Mouse (Mus musculus): ENCODE data around the gene Ptprm. TPM values are rescaled to one million over a fixed set of nuclear protein-coding genes. Genes with fewer than 3 reads are reported as not detected.

Gene Ptprm
- polyA plus RNA-seq (2014; fragmentation: Nextera tagmentation; extraction: Ambion mirVana), result 10.4 and 12.1 TPM in 2 replicates

- peak within 1 kb of the TSS; percentile 21; the same call in 1 of the 2 replicates for H3K27ac ChIP-seq (replicated peaks; ENCODE audit: low read depth, low read length)
- H3K4me3 ChIP-seq (ENCODE audit: low read depth, low read length), result peak within 1 kb of the TSS; percentile 67
- peak within 1 kb of the TSS; percentile 92 for H3K4me2 ChIP-seq (ENCODE audit: low read depth, severe bottlenecking)
- WGBS, result 0% methylated on average over 71 of the region's 73 CpGs
- DNase-seq (ENCODE audit: low spot score) (peak; percentile 84), ATAC-seq (ENCODE audit: insufficient number of reproducible peaks, low FRiP score, low TSS enrichment, low read depth) (peak; percentile 84)
- H3K9me3 ChIP-seq (ENCODE audit: control insufficient read depth, low read length), result no peaks in the 10 kb centered on the region
- H3K36me3 ChIP-seq (ENCODE audit: control insufficient read depth, insufficient read depth, low read length), result no peaks in the 10 kb centered on the region
- H3K9ac ChIP-seq (ENCODE audit: low read length), result peak within 1 kb of the TSS; percentile 81
- peaks cover 6% of the 10 kb centered on the region; the same call in 1 of the 2 replicates for H3K27me3 ChIP-seq (ENCODE audit: control insufficient read depth, insufficient read depth, low read length)
- H3K4me1 ChIP-seq (ENCODE audit: control insufficient read depth, insufficient read depth, low read length), result 0 out of 2 replicates have a peak, but pooled peaks cover 3% of the 10 kb centered on the region
Measured at GRCm38 (mm10) chr17:67354451-67355011, at the start of gene Ptprm. Gene Ptprm (minus strand): TSS chr17:67354457.

GRCm38 (mm10) chr17:67396205-67396604 is 41.9 kb upstream of the Ptprm start:
- Histone ChIP-seq H3K4me2 (ENCODE audit: low read depth, severe bottlenecking) (no peak overlapping the region), H3K9me3 (ENCODE audit: control insufficient read depth, low read length) (no peaks in the 10 kb centered on the region), H3K4me3 (ENCODE audit: low read depth, low read length) (no peak overlapping the region), H3K27me3 (ENCODE audit: control insufficient read depth, insufficient read depth, low read length) (no peaks in the 10 kb centered on the region), H3K4me1 (ENCODE audit: control insufficient read depth, insufficient read depth, low read length) (no peaks in the 10 kb centered on the region), H3K9ac (ENCODE audit: low read length) (no peak overlapping the region), H3K36me3 (ENCODE audit: control insufficient read depth, insufficient read depth, low read length) (no peaks in the 10 kb centered on the region), H3K27ac (replicated peaks; ENCODE audit: low read depth, low read length) (no peak overlapping the region)
- no peak for ATAC-seq (ENCODE audit: insufficient number of reproducible peaks, low FRiP score, low TSS enrichment, low read depth)
- no peak for DNase-seq (ENCODE audit: low spot score)
- 85% methylated on average over 2 of the region's 2 CpGs for WGBS

GRCm38 (mm10) chr17:67390851-67391250 is 36.6 kb upstream of the Ptprm start:
- DNase-seq (ENCODE audit: low spot score), result no peak
- H3K4me1 ChIP-seq (ENCODE audit: control insufficient read depth, insufficient read depth, low read length), result no peaks in the 10 kb centered on the region

GRCm38 (mm10) chr17:67388171-67388570 is 33.9 kb upstream of the Ptprm start:
- H3K9me3 ChIP-seq (ENCODE audit: control insufficient read depth, low read length), result no peaks in the 10 kb centered on the region
- no peaks in the 10 kb centered on the region for H3K36me3 ChIP-seq (ENCODE audit: control insufficient read depth, insufficient read depth, low read length)
- H3K27ac ChIP-seq (replicated peaks; ENCODE audit: low read depth, low read length), result no peak overlapping the region
- H3K27me3 ChIP-seq (ENCODE audit: control insufficient read depth, insufficient read depth, low read length), result no peaks in the 10 kb centered on the region
- ATAC-seq (ENCODE audit: insufficient number of reproducible peaks, low FRiP score, low TSS enrichment, low read depth) (no peak), DNase-seq (ENCODE audit: low spot score) (no peak)
- H3K4me3 ChIP-seq (ENCODE audit: low read depth, low read length), result no peak overlapping the region
- WGBS, result 87% methylated on average over 7 of the region's 7 CpGs
- no peaks in the 10 kb centered on the region for H3K4me1 ChIP-seq (ENCODE audit: control insufficient read depth, insufficient read depth, low read length)
- H3K9ac ChIP-seq (ENCODE audit: low read length), result no peak overlapping the region
- no peak overlapping the region for H3K4me2 ChIP-seq (ENCODE audit: low read depth, severe bottlenecking)

More at GRCm38 (mm10) chr17:67390851-67391250, 36.6 kb upstream of the Ptprm start:
- H3K4me2 ChIP-seq (ENCODE audit: low read depth, severe bottlenecking), result no peak overlapping the region
- no peak overlapping the region for H3K9ac ChIP-seq (ENCODE audit: low read length)
- H3K9me3 ChIP-seq (ENCODE audit: control insufficient read depth, low read length), result no peaks in the 10 kb centered on the region
- H3K27ac ChIP-seq (replicated peaks; ENCODE audit: low read depth, low read length), result no peak overlapping the region
- H3K27me3 ChIP-seq (ENCODE audit: control insufficient read depth, insufficient read depth, low read length), result no peaks in the 10 kb centered on the region
- H3K4me3 ChIP-seq (ENCODE audit: low read depth, low read length), result no peak overlapping the region
- WGBS, result 70% methylated on average over 5 of the region's 5 CpGs
- no peak for ATAC-seq (ENCODE audit: insufficient number of reproducible peaks, low FRiP score, low TSS enrichment, low read depth)
- H3K36me3 ChIP-seq (ENCODE audit: control insufficient read depth, insufficient read depth, low read length), result no peaks in the 10 kb centered on the region

- WGBS, result 83% methylated on average over 6 of the region's 6 CpGs
Measured at GRCm38 (mm10) chr17:67385286-67385685, 31.0 kb upstream of the Ptprm start.

GRCm38 (mm10) chr17:67383635-67384034 is 29.4 kb upstream of the Ptprm start:
- no peak overlapping the region for H3K27ac ChIP-seq (replicated peaks; ENCODE audit: low read depth, low read length)
- no peak overlapping the region for H3K9ac ChIP-seq (ENCODE audit: low read length)
- no peaks in the 10 kb centered on the region for H3K36me3 ChIP-seq (ENCODE audit: control insufficient read depth, insufficient read depth, low read length)
- no peaks in the 10 kb centered on the region for H3K9me3 ChIP-seq (ENCODE audit: control insufficient read depth, low read length)
- 89% methylated on average over 1 of the region's 1 CpGs for WGBS
- no peak overlapping the region for H3K4me3 ChIP-seq (ENCODE audit: low read depth, low read length)
- H3K4me1 ChIP-seq (ENCODE audit: control insufficient read depth, insufficient read depth, low read length), result no peaks in the 10 kb centered on the region
- no peak overlapping the region for H3K4me2 ChIP-seq (ENCODE audit: low read depth, severe bottlenecking)
- no peak for ATAC-seq (ENCODE audit: insufficient number of reproducible peaks, low FRiP score, low TSS enrichment, low read depth)
- DNase-seq (ENCODE audit: low spot score), result no peak
- H3K27me3 ChIP-seq (ENCODE audit: control insufficient read depth, insufficient read depth, low read length), result no peaks in the 10 kb centered on the region

More at GRCm38 (mm10) chr17:67385286-67385685, 31.0 kb upstream of the Ptprm start:
- Histone ChIP-seq H3K4me1 (ENCODE audit: control insufficient read depth, insufficient read depth, low read length) (no peaks in the 10 kb centered on the region), H3K27me3 (ENCODE audit: control insufficient read depth, insufficient read depth, low read length) (no peaks in the 10 kb centered on the region), H3K9me3 (ENCODE audit: control insufficient read depth, low read length) (no peaks in the 10 kb centered on the region), H3K4me3 (ENCODE audit: low read depth, low read length) (no peak overlapping the region), H3K27ac (replicated peaks; ENCODE audit: low read depth, low read length) (no peak overlapping the region), H3K9ac (ENCODE audit: low read length) (no peak overlapping the region), H3K36me3 (ENCODE audit: control insufficient read depth, insufficient read depth, low read length) (no peaks in the 10 kb centered on the region), H3K4me2 (ENCODE audit: low read depth, severe bottlenecking) (no peak overlapping the region)
- no peak for DNase-seq (ENCODE audit: low spot score)
- ATAC-seq (ENCODE audit: insufficient number of reproducible peaks, low FRiP score, low TSS enrichment, low read depth), result no peak

GRCm38 (mm10) chr17:67381618-67382017 is 27.4 kb upstream of the Ptprm start:
- H3K4me2 ChIP-seq (ENCODE audit: low read depth, severe bottlenecking), result no peak overlapping the region
- no peak overlapping the region for H3K9ac ChIP-seq (ENCODE audit: low read length)
- DNase-seq (ENCODE audit: low spot score) (no peak), ATAC-seq (ENCODE audit: insufficient number of reproducible peaks, low FRiP score, low TSS enrichment, low read depth) (no peak)
- no peaks in the 10 kb centered on the region for H3K27me3 ChIP-seq (ENCODE audit: control insufficient read depth, insufficient read depth, low read length)
- no peaks in the 10 kb centered on the region for H3K9me3 ChIP-seq (ENCODE audit: control insufficient read depth, low read length)
- no peak overlapping the region for H3K4me3 ChIP-seq (ENCODE audit: low read depth, low read length)
- WGBS, result 91% methylated on average over 5 of the region's 5 CpGs
- H3K36me3 ChIP-seq (ENCODE audit: control insufficient read depth, insufficient read depth, low read length), result no peaks in the 10 kb centered on the region
- no peak overlapping the region for H3K27ac ChIP-seq (replicated peaks; ENCODE audit: low read depth, low read length)
- H3K4me1 ChIP-seq (ENCODE audit: control insufficient read depth, insufficient read depth, low read length), result no peaks in the 10 kb centered on the region

GRCm38 (mm10) chr17:67367866-67368265 is 13.6 kb upstream of the Ptprm start:
- DNase-seq (ENCODE audit: low spot score) (no peak), ATAC-seq (ENCODE audit: insufficient number of reproducible peaks, low FRiP score, low TSS enrichment, low read depth) (no peak)
- 90% methylated on average over 7 of the region's 7 CpGs for WGBS
- Histone ChIP-seq H3K4me1 (ENCODE audit: control insufficient read depth, insufficient read depth, low read length) (no peaks in the 10 kb centered on the region), H3K4me2 (ENCODE audit: low read depth, severe bottlenecking) (no peak overlapping the region), H3K9ac (ENCODE audit: low read length) (no peak overlapping the region), H3K36me3 (ENCODE audit: control insufficient read depth, insufficient read depth, low read length) (no peaks in the 10 kb centered on the region), H3K27ac (replicated peaks; ENCODE audit: low read depth, low read length) (no peak overlapping the region), H3K27me3 (ENCODE audit: control insufficient read depth, insufficient read depth, low read length) (no peaks in the 10 kb centered on the region), H3K4me3 (ENCODE audit: low read depth, low read length) (no peak overlapping the region), H3K9me3 (ENCODE audit: control insufficient read depth, low read length) (no peaks in the 10 kb centered on the region)

- WGBS, result 80% methylated on average over 1 of the region's 1 CpGs
- Histone ChIP-seq H3K4me1 (ENCODE audit: control insufficient read depth, insufficient read depth, low read length) (no peaks in the 10 kb centered on the region), H3K27me3 (ENCODE audit: control insufficient read depth, insufficient read depth, low read length) (no peaks in the 10 kb centered on the region), H3K9ac (ENCODE audit: low read length) (no peak overlapping the region), H3K4me2 (ENCODE audit: low read depth, severe bottlenecking) (no peak overlapping the region), H3K36me3 (ENCODE audit: control insufficient read depth, insufficient read depth, low read length) (no peaks in the 10 kb centered on the region), H3K4me3 (ENCODE audit: low read depth, low read length) (no peak overlapping the region), H3K27ac (replicated peaks; ENCODE audit: low read depth, low read length) (no peak overlapping the region), H3K9me3 (ENCODE audit: control insufficient read depth, low read length) (no peaks in the 10 kb centered on the region)
- no peak for DNase-seq (ENCODE audit: low spot score)
- ATAC-seq (ENCODE audit: insufficient number of reproducible peaks, low FRiP score, low TSS enrichment, low read depth), result no peak
Measured at GRCm38 (mm10) chr17:67364491-67364890, 10.2 kb upstream of the Ptprm start.

All from limb, embryonic 11.5 days (tissue).